8 mouse cellular contexts compared by ENCODE assay signal in the genomic region with DNA sequence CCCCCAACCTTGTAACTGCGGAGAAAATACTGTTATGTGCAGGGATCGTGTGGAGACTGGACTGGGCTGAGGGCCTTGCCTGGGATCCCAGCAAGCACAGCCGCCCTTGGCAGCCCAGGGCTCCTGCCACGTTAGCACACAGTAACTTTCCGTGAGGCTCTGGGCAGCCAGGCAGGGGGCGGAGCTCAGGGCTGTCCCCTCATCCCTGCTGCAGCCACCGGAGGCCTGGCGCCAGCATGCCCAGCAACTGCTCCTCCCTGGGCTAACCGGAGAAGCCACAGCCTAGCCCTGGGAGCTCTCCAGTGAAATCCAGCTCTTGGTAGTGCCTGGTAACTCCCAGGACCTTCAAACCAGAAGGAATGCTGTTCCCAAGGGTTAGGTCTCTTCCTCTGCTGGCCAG.
A peak's percentile ranks its signal among the peaks of the same experiment; 100 is the strongest.
DNase-seq lines count a peak whose midpoint lies in the region; ATAC-seq and TF ChIP-seq lines count a peak whose summit lies in the region.

No protein-coding gene starts in this region.

- H3K36me3 ChIP-seq in embryonic facial prominence, embryonic 11.5 days (replicated peaks; ENCODE audit: control insufficient read depth, insufficient read depth, low read depth, low read length) = no peaks in the 10 kb centered on the region
- no peaks in the 10 kb centered on the region for H3K36me3 ChIP-seq in hindbrain, postnatal 0 days (ENCODE audit: insufficient read depth, low read length)
- H3K36me3 ChIP-seq in limb, embryonic 11.5 days (ENCODE audit: control insufficient read depth, insufficient read depth, low read length) = no peaks in the 10 kb centered on the region
- no peaks in the 10 kb centered on the region for H3K36me3 ChIP-seq in intestine, embryonic 15.5 days

- peak; percentile 23; the same call in 1 of the 2 replicates for TF ChIP-seq CTCF in hindbrain, postnatal 0 days (IDR thresholded peaks at IDR 0.05; ENCODE audit: low read depth)

- no peaks in the 10 kb centered on the region for H3K9me3 ChIP-seq in embryonic facial prominence, embryonic 11.5 days (replicated peaks; ENCODE audit: control insufficient read depth, low read length)
- no peaks in the 10 kb centered on the region for H3K9me3 ChIP-seq in hindbrain, postnatal 0 days (ENCODE audit: low read length)
- no peaks in the 10 kb centered on the region for H3K9me3 ChIP-seq in limb, embryonic 11.5 days (ENCODE audit: control insufficient read depth, low read length)
- H3K9me3 ChIP-seq in intestine, embryonic 15.5 days = no peaks in the 10 kb centered on the region

- H3K4me2 ChIP-seq in embryonic facial prominence, embryonic 11.5 days (ENCODE audit: low read depth, low read length) = no peak overlapping the region
- no peak overlapping the region for H3K4me2 ChIP-seq in hindbrain, postnatal 0 days (ENCODE audit: low read depth, low read length)
- H3K4me2 ChIP-seq in limb, embryonic 11.5 days (ENCODE audit: low read depth, severe bottlenecking) = peak overlapping the region; percentile 7; the same call in 1 of the 2 replicates
- no peak overlapping the region for H3K4me2 ChIP-seq in intestine, embryonic 15.5 days (replicated peaks)

- H3K4me1 ChIP-seq in embryonic facial prominence, embryonic 11.5 days (ENCODE audit: control insufficient read depth, insufficient read depth, low read length) = peaks cover 2% of the 10 kb centered on the region; the same call in 1 of the 2 replicates
- H3K4me1 ChIP-seq in hindbrain, postnatal 0 days (ENCODE audit: insufficient read depth, low read length) = no peaks in the 10 kb centered on the region; the same call in 1 of the 2 replicates
- H3K4me1 ChIP-seq in limb, embryonic 11.5 days (ENCODE audit: control insufficient read depth, insufficient read depth, low read length) = peaks cover 10% of the 10 kb centered on the region; the same call in 1 of the 2 replicates
- H3K4me1 ChIP-seq in intestine, embryonic 15.5 days (replicated peaks) = no peaks in the 10 kb centered on the region; the same call in 1 of the 2 replicates

- 4% methylated on average over 9 of the region's 9 CpGs for WGBS in embryonic facial prominence, embryonic 11.5 days
- WGBS in hindbrain, postnatal 0 days = 20% methylated on average over 9 of the region's 9 CpGs
- WGBS in limb, embryonic 11.5 days = 2% methylated on average over 9 of the region's 9 CpGs
- 10% methylated on average over 9 of the region's 9 CpGs for WGBS in intestine, embryonic 15.5 days

- H3K4me3 ChIP-seq in embryonic facial prominence, embryonic 11.5 days (ENCODE audit: low read depth, low read length) = no peak overlapping the region
- H3K4me3 ChIP-seq in hindbrain, postnatal 0 days (ENCODE audit: low read length) = no peak overlapping the region
- no peak overlapping the region for H3K4me3 ChIP-seq in limb, embryonic 11.5 days (ENCODE audit: low read depth, low read length)
- no peak overlapping the region for H3K4me3 ChIP-seq in intestine, embryonic 15.5 days (replicated peaks)

- intact Hi-C loops in gastrocnemius, postnatal 36 days (cut with DNase I) = no loop called here

- H3K27ac ChIP-seq in embryonic facial prominence, embryonic 11.5 days (replicated peaks; ENCODE audit: low read depth, low read length) = no peak overlapping the region
- no peak overlapping the region for H3K27ac ChIP-seq in hindbrain, postnatal 0 days
- no peak overlapping the region for H3K27ac ChIP-seq in limb, embryonic 11.5 days (replicated peaks; ENCODE audit: low read depth, low read length)
- H3K27ac ChIP-seq in intestine, embryonic 15.5 days = no peak overlapping the region

- ATAC-seq in embryonic facial prominence, embryonic 11.5 days (replicated peaks; ENCODE audit: insufficient number of reproducible peaks, low FRiP score, low TSS enrichment, low read depth) = 0 out of 2 replicates have a peak, but pooled peaks have one; percentile 23
- ATAC-seq in hindbrain, postnatal 0 days = peak; percentile 84; the same call in 1 of the 2 replicates
- no peak for ATAC-seq in limb, embryonic 11.5 days (ENCODE audit: insufficient number of reproducible peaks, low FRiP score, low TSS enrichment, low read depth)
- ATAC-seq in intestine, embryonic 15.5 days = no peak; the same call in 1 of the 2 replicates

- H3K27me3 ChIP-seq in embryonic facial prominence, embryonic 11.5 days (ENCODE audit: control insufficient read depth, insufficient read depth, low read length) = no peaks in the 10 kb centered on the region
- no peaks in the 10 kb centered on the region for H3K27me3 ChIP-seq in hindbrain, postnatal 0 days (ENCODE audit: insufficient read depth, low read length)
- no peaks in the 10 kb centered on the region for H3K27me3 ChIP-seq in limb, embryonic 11.5 days (ENCODE audit: control insufficient read depth, insufficient read depth, low read length)
- no peaks in the 10 kb centered on the region for H3K27me3 ChIP-seq in intestine, embryonic 15.5 days (replicated peaks)

- H3K9ac ChIP-seq in embryonic facial prominence, embryonic 11.5 days (replicated peaks; ENCODE audit: low read length) = no peak overlapping the region
- H3K9ac ChIP-seq in hindbrain, postnatal 0 days (replicated peaks; ENCODE audit: low read length) = no peak overlapping the region
- H3K9ac ChIP-seq in limb, embryonic 11.5 days (ENCODE audit: low read length) = peak overlapping the region; percentile 43; the same call in 1 of the 2 replicates
- no peak overlapping the region for H3K9ac ChIP-seq in intestine, embryonic 15.5 days

- DNase-seq in adrenal gland, postnatal 25 days = peak; percentile 86
- DNase-seq in embryonic facial prominence, embryonic 11.5 days (ENCODE audit: low spot score) = peak; percentile 60
- DNase-seq in gastrocnemius, postnatal 36 days = peak; percentile 81 to 87
- peak; percentile 70 for DNase-seq in hindbrain, postnatal 0 days (ENCODE audit: low spot score)
- DNase-seq in limb, embryonic 11.5 days (ENCODE audit: low spot score) = peak; percentile 76
- DNase-seq in neural tube, embryonic 10.5 days (ENCODE audit: extremely low spot score, low spot score) = peak; percentile 40
- peak; percentile 73 for DNase-seq in urinary bladder, postnatal 14 days (ENCODE audit: low spot score)

Comparison
In these comparisons a context has a peak if more than half of its experiments do, and no peak if none do; other contexts are left out.
1. ATAC-seq: peak in embryonic facial prominence, embryonic 11.5 days (single experiment) and hindbrain, postnatal 0 days (single experiment); none in limb, embryonic 11.5 days (single experiment) and intestine, embryonic 15.5 days (single experiment).
2. Peak in every context shown above with its lines, with median percentiles within 50 percentile points of each other: DNase-seq.